Mouse (Mus musculus) MN1 (cell line): ENCODE data around the gene Zswim5.

ENCODE experiments used
- DNase-seq: peaks from one replicate; pipeline ENCODE4 v3.0.0-alpha.2; 2016; ENCODE audit warnings: low spot score

The Zswim5 gene

DNA sequence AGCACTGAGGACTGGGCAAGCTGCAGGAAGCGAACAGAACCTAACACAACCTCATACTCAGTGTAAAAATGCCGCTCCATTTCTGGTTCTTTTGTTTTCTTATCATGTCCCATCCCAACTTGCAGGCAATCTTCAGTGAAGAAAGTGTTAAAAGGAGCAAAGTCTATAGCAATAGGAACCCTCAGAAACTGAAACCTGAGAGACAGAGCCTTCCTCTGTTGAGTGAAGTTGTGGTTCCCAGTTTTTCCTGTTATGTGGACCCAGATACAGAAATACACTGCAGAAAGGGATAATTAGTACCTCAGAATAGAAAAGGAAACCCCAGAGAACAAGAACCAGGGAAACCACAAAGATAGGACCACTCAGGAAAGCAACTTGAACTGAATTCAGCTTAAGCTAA lies 36.1 kb downstream of the Zswim5 start:
- DNase-seq: no peak

DNA sequence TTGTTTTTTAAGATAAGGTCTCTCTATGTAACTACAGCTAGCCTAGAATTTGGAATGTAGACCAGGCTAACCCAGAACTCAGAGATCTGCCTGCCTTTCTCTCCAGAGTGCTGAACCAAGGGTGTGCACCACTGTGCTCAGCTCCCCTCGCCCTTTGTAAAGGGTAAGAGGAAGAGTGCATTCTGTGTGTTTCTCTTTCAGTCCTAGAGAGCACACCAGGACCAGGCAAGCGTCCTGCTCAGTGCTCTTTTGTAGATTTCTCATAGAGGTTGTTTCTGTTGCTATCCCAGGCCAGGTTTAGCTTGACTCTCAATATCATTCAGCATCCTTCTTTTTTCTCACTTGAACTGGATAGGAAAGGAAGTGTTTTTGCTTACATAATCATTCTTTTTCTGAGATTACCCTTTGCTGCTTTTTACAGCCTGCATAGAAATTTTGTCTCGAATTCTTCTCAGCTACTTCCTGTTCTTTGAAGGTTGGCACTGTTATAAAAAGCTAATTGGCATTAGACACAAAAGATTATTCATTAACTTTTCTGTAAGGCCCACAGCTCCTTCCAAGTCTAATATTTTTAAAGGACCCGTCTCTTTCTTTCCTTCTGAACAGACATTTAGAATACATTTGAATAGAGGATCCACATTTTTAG lies 51.0 kb downstream of the Zswim5 start:
- no peak for DNase-seq

DNA sequence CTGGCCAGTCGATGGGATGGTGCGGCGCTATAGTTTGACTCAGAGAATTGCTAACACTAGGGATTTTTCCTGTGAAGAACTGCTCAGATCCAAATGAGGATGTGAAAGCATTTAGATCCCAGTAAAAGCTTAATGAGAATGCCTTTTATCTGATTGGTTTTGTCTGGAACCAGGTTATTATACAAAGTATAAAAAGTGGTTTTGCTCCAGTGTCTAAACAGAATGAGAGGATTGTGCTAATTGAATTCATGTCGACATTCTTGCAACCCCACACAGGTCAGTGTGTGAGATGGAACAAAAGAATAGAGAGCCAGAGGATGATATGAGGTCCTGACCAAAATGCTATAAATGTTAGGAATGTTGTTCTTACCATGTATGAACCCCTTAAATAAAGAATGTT lies 62.4 kb downstream of the Zswim5 start:
- DNase-seq: no peak

DNA sequence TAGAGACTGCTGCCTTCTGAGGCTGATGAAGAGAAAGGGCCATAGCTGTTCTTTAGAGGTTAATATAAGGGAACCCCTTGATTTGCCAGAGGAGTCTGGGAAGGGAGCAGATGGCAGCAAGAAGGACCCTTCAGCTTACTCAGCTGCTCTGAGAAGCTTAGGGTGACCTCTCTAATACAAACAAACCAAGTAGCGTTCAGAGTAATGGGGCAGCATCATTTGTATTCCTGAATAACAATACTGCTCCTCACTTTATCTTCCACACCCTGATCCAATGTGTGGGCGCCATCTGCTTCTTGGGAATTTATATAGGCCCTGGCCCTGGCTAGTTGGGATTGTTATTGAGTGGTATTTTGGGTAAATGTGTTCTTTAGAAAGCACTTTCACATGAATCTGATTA lies 65.5 kb downstream of the Zswim5 start:
- DNase-seq: no peak

DNA sequence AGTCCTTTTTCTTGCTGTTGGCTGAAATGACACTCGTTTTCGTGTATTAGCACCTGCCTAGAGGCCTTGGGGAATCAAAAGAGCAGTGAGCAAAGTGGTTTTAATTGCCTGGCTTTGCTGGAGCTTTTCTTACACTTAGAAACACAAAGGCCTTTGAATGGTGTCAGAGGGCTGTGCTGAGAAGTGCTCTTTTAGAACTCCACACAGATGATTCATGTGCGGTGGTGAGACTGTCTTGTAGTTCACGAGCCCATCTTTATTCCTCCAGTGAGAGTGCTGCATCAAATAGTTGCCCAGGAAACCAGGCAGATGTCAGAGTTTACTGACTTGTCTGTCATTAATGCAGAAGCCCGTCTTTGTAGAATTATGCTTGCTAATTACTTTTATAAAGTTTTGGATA lies 66.9 kb downstream of the Zswim5 start:
- no peak for DNase-seq

DNA sequence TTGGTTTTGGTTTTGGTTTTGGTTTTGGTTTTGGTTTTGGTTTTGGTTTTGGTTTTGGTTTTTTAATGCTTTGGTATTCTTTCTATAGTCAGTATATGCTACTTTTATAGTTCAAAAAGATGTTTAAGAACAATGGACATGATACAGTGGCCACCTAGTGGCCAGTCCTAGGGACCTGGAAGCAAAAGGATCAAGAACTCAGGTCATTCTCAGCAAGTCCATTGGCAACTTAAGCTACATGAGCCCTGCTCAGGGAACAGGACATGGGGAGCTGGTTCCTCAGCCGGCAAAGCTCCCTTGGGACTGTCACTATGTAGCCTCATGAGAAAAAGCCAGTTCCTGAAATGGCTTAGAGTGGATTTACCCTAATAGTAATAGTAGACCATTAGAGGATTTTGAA lies 74.5 kb downstream of the Zswim5 start:
- no peak for DNase-seq

DNA sequence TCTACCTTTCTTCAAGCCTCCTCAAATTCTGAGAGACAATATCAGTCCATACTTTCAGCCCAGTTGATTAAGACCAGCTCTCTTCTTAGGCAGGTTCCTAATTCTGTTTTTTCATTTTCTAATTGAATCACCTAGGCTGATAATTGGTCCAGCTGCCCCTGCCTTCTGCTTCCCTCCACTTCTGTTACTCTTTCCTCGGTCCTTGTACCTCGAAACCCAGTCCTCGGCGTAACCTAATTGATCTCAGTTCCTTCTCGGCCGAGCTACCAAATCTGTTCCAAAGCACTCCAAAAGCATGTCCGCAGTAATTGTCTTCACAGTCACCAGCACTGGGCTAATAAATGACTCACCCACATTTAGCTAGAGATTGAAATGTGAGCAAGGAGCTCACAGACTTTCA lies 77.8 kb downstream of the Zswim5 start:
- peak; percentile 34 for DNase-seq

DNA sequence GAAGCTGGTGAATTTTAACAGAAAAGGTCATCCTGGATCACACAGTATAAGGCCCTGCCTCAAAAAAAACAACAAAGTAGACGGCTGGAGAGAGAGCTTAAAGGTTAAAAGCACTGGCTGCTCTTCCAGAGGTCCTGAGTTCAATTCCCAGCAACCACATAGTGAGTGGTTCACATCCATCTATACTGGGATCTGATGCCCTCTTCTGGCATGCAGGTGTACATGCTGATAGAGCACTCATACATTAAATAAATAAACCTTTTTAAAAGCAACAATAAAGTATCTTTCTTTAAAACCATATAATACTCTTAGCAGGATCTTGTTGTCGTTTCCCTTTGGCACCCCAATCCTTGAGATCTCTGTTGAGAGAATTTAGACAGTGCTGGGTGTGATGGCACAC lies 99.3 kb downstream of the Zswim5 start:
- no peak for DNase-seq

DNA sequence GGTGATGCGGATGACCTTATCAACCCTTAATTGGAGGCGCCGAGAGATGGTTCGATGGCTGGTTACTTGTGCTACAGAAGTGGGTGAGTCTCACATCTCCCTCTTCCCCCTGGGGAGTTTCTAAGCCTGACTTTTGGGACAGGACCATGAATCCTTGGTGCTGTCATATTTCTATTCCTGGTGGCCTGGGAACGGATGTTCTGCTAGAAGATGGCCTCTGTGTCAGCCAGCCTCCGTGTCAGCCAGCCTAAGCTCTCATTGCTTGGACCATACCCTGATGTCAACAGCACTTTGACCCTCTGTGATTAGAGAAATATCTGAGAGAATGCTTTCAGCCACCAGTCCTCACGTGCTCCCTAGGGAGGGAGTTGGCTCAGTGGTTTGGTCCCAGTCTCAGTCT lies 108.5 kb downstream of the Zswim5 start:
- no peak for DNase-seq

DNA sequence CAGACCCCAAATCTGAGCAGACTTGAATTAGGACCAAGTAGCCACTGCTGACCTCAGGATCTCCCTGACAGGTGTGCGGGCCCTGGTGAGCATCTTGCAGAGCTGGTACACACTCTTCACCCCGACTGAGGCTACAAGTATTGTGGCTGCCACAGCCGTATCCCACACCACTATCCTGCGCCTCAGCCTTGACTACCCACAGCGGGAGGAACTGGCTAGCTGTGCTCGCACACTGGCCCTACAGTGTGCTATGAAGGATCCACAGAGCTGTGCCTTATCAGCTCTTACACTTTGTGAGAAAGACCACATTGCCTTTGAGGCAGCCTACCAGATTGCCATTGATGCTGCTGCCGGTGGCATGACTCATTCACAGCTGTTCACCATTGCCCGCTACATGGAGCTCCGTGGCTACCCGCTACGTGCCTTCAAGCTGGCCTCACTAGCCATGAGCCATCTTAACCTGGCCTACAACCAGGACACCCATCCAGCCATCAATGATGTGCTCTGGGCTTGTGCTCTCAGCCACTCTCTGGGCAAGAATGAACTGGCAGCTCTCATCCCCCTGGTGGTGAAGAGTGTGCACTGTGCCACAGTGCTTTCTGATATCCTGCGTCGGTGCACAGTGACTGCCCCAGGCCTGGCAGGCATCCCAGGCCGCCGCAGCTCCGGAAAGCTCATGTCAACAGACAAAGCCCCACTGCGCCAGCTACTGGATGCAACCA lies 109.4 kb downstream of the Zswim5 start:
- DNase-seq: peak; percentile 90

DNA sequence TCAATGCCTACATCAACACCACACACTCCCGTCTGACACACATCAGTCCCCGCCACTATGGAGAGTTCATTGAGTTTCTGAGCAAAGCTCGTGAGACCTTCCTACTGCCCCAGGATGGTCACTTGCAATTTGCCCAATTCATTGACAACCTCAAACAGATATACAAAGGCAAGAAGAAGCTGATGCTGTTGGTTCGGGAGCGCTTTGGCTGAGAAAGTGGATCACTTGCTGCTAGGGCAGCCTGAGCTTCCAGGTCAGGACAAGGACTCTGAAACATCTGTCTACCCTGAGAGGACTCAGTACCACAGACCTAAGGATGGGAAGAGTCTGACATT lies 109.9 kb downstream of the Zswim5 start:
- DNase-seq: no peak

DNA sequence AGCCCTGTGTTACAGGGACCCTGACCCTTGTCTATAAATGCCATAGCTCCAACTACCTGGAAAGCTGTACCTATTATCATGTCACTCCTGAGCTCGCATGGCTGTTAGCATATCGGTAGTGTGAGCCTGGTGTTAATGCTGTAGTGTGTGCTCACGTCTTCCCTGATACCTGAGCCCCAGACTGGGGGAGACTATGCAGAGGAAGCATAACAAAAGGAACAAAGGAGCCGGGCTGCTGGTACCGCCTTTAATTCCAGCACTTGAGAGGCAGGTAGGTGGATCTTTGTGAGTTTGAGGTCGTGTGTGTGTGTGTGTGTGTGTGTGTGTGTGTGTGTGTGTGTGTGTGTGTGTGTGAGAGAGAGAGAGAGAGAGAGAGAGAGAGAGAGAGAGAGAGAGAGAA lies 112.6 kb downstream of the Zswim5 start:
- DNase-seq: no peak

DNA sequence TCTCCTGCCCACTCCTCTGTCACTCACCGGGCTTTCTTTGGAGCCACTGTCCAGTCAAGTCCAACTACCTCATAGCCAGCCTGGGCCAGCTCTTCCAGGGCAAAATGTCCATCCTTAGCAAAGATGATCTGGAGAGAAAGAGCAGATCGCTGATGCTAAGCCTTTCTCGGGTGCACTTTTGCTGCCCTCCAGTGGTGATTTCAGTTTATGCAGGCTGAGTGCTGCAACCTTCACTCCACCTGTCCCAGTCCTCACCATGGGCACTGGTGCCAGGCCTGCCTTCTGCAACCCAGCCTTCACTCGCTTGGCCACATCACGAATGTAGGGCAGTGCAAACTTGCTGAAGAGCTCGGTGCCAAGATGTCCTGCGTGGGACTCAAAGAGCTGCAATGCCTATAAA lies 114.2 kb downstream of the Zswim5 start:
- peak; percentile 78 for DNase-seq

DNA sequence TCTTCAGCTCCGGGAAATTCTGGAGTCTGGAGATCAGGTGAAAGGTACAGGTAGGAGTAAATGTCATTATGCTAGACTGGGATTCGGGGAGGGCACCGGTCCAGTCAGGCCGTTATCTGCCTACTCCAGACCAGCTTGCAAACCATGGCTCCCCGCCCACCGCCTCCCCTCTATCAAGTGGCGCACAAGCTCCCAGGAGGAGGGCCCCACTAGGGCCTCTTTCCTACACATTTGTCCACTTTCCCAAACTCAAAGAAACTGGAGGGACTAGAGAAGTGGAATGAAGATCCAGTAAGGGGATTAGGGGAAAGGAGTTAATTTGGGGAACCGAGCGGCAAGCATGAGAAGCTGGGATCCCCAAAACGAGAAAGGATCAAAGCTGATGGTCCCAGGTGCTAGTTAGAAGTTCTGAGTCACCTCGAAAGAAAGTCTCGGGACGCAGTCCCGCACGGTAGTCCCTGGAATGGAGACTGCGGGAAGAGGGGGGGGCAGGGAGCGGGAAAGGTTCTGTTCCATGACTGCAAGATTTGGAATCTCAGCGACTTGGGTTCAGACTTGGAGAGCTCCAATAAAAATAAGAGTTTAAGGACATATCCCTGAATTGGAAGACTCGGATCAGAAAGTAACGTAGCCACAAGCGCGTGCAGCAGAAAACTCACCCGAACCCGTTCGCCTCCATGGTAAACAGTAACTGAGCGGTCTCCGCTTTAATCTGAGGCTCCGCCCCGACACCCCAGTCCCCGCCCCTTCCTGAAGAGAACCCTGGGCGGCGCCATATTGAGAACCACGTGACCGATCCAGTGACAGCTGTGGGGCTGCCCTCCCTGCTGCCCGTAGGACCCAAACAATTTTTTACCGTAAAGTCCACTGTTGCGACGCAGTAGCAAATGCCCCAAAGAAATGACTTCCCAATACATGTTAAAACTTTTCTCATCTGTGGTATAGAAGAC lies 116.8 kb downstream of the Zswim5 start, which contains the start of gene Urod:
Gene Urod (minus strand): TSS at position 742 of the 950 bp plus-strand sequence.
- DNase-seq: peak; percentile 90

DNA sequence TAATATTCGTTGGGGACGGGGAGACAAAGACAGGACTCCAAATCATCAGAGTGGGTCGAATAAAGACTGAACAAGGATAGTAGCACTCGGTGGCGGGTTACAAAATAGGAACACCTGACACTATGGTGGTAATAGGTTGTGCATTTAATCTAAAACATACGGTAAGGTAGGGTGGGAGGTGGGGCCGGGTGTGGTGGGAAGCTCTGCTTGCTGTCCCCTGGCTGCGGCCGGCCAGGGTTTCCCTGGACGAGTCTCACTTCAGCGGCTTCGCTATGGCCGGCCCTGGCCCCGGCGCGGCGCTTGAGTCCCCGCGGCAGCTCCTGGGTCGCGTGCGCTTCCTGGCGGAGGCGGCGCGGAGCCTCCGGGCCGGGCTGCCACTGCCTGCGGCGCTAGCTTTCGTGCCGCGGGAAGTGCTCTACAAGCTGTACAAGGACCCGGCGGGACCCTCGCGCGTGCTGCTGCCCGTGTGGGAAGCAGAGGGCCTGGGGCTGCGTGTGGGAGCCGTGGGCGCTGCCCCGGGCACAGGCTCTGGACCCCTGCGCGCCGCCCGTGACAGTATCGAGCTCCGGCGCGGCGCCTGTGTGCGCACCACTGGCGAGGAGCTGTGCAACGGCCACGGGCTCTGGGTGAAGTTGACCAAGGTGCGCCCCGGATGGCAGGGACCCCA lies 118.1 kb downstream of the Zswim5 start, which contains the start of gene Hectd3:
Gene Hectd3 (plus strand): TSS at position 187 of the 667 bp plus-strand sequence.
- DNase-seq: peak; percentile 62

DNA sequence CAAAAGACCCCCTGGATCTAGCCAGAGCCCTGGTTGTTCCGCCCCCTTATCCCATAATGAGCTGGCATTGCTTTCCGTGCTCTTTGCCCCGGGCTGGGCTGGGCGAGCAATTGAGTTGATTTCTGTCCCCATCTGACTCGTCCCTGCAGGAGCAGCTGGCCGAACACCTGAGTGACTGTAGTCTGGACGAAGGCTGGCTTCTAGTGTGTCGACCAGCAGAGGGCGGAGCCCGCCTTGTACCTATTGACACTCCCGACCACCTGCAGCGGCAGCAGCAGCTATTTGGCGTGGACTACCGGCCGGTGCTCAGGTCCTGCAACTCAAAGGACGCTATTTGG lies 118.6 kb downstream of the Zswim5 start:
- DNase-seq: peak; percentile 40

DNA sequence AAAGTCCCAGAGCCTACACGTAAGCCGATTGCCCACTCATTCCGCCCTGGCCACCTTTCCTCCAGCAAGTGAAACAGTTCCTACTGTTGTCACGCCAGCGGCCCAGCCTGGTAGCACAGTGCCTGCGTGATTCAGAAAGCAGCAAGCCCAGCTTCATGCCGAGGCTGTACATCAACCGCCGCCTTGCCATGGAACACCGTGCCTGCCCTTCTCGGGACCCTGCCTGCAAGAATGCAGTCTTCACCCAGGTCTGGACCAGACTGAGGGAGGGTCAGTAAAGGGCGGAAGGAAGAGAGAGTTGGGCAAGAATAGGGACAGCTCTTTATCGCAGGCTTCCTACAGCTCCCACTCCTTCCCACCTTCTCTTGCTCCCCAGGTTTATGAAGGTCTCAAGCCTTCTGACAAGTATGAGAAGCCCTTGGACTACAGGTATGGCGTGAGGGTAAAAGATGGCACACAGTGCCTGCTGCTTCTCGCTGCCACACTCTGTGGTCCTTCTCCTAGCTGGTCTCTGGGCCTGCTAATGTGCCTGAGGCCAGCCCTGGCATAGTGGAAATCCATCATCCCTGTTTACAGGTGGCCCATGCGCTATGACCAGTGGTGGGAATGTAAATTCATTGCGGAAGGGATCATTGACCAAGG lies 122.5 kb downstream of the Zswim5 start:
- no peak for DNase-seq

DNA sequence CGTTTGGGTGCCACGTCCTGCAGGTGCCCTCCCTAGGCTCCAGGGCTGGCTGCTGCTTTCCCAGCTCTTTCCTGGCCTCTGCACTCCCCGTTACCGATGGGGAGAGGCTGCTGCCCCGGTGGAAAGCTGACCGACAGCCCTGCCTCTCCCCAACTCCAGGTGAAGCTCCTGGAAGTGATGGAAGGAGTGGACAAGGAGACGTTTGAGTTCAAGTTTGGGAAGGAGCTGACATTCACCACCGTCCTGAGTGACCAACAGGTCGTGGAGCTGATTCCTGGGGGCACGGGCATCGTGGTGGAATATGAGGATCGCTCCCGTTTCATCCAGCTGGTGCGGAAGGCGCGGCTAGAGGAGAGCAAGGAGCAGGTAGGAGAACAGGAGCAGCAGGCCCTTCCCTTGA lies 124.8 kb downstream of the Zswim5 start:
- DNase-seq: no peak

DNA sequence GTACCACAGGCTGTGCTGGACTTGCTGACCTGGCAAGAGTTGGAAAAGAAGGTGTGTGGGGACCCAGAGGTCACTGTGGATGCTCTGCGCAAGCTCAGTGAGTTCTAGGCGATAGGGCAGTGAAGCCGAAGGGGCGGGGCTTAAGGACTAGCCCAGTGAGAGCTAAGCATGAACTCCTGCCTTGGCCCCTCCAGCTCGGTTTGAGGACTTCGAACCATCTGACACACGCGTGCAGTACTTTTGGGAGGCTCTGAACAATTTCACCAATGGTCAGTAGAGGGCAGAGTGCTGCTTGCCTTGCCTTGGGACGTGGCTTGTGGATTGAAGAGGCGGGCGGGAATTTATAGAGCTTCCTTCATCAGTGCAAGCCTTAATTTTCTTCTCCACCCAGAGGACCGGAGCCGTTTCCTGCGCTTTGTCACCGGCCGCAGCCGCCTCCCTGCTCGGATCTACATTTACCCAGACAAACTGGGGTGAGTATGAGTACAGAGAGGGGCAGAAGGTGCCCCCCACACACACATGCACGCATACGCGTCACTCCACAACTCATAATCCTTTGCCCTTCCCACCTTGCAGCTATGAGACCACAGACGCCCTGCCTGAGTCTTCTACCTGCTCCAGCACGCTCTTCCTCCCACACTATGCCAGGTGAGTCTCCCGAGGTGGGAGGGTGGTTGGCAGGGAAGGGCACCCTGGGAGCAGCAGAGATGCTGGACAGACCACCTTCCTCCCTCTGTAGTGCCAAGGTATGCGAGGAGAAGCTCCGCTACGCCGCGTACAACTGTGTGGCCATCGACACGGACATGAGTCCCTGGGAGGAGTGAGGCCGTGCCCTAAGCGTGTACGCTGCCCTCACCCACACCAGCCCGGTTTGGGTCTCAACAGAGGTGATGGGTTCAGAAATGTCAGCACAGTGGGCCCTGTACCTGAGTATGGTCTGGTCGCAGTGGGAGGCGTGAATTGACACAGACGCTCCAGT lies 125.7 kb downstream of the Zswim5 start:
- peak; percentile 65 for DNase-seq

DNA sequence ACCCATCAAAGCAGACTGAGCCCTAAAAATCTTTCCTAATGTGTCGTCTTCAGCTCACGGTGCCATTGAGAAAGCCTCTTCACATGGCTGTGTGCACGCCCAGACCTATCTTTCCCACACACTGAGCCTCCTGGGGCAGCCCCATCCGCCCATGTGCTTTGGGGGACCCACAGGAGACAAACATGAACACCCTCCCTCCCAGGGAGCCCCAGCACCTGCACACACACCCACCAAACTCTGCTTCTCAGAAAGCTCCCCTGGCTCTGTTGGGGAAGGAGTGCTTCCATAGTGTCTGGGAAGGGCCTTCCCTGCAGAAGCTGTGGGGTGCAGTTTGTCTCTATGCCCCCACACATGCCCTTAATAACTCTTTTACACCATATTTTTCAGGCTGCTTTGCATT lies 127.5 kb downstream of the Zswim5 start:
- no peak for DNase-seq
